Mouse (Mus musculus): Measurements from ENCODE around the gene Sphk2. TPM values are rescaled to one million over a fixed set of nuclear protein-coding genes. Genes with fewer than 3 reads are reported as not detected.
A peak's percentile ranks its signal among the peaks of the same experiment; 100 is the strongest.

Gene Sphk2
- polyA plus RNA-seq, 1 experiment from 2014 or later, result 18.5 TPM

GRCm38 (mm10) chr7:45710477-45711191 lies 7.2 kb downstream of the Sphk2 start:
- Histone ChIP-seq H3K9me3 (replicated peaks) (no peaks in the 10 kb centered on the region), H3K9ac (no peak overlapping the region), H3K27me3 (replicated peaks) (no peaks in the 10 kb centered on the region), H3K4me2 (no peak overlapping the region), H3K36me3 (peaks cover 43% of the 10 kb centered on the region), H3K27ac (ENCODE audit: poor library complexity, severe bottlenecking) (no peak overlapping the region), H3K4me3 (no peak overlapping the region), H3K4me1 (replicated peaks) (peaks cover 52% of the 10 kb centered on the region)
- 92% methylated on average over 20 of the region's 20 CpGs for WGBS
- no peak for ATAC-seq (ENCODE audit: insufficient number of reproducible peaks, low FRiP score)

- Histone ChIP-seq H3K4me2 (no peak overlapping the region), H3K9ac (no peak overlapping the region), H3K4me3 (no peak overlapping the region), H3K4me1 (replicated peaks) (peaks cover 53% of the 10 kb centered on the region), H3K9me3 (replicated peaks) (no peaks in the 10 kb centered on the region), H3K36me3 (peaks cover 43% of the 10 kb centered on the region), H3K27ac (ENCODE audit: poor library complexity, severe bottlenecking) (no peak overlapping the region), H3K27me3 (replicated peaks) (no peaks in the 10 kb centered on the region)
- 67% methylated on average over 14 of the region's 14 CpGs for WGBS
- ATAC-seq (ENCODE audit: insufficient number of reproducible peaks, low FRiP score), result no peak
These were observed 8.0 kb downstream of the Sphk2 start for GRCm38 (mm10) chr7:45709677-45710355.

GRCm38 (mm10) chr7:45709036-45709435 lies 8.8 kb downstream of the Sphk2 start:
- Histone ChIP-seq H3K9ac (no peak overlapping the region), H3K9me3 (replicated peaks) (no peaks in the 10 kb centered on the region), H3K27ac (ENCODE audit: poor library complexity, severe bottlenecking) (no peak overlapping the region), H3K27me3 (replicated peaks) (no peaks in the 10 kb centered on the region), H3K4me2 (no peak overlapping the region), H3K4me1 (replicated peaks) (peaks cover 46% of the 10 kb centered on the region), H3K36me3 (peaks cover 43% of the 10 kb centered on the region), H3K4me3 (no peak overlapping the region)
- no peak for ATAC-seq (ENCODE audit: insufficient number of reproducible peaks, low FRiP score)
- 45% methylated on average over 6 of the region's 6 CpGs for WGBS

DNA sequence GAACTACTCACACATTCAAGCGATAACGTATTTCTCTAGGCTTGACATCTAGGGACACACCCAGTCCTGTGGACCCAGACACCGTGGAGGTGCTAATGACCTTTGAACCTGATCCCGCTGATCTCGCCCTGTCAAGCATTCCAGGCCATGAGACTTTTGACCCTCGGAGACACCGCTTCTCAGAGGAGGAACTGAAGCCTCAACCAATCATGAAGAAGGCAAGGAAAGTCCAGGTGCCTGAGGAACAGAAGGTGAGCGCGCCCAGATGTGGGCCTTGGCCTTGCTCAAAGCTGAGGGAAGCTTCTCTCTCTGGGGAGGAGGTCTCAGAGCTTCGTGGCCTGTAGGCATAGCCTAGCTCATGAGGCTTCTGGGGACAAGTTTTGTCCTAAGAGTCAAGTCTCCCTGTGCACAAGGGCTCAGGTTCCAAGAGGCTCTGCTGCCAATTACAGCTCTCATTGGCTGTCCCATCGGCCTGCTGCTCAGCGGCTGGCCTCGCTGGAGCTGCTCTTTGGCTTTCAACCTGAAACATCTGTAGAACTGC lies 9.5 kb downstream of the Sphk2 start:
- Histone ChIP-seq H3K4me2 (peak overlapping the region; percentile 95), H3K27ac (ENCODE audit: poor library complexity, severe bottlenecking) (no peak overlapping the region), H3K4me3 (peak overlapping the region; percentile 69; the same call in 1 of the 2 replicates), H3K9me3 (replicated peaks) (no peaks in the 10 kb centered on the region), H3K9ac (peak overlapping the region; percentile 33), H3K36me3 (peaks cover 38% of the 10 kb centered on the region), H3K27me3 (replicated peaks) (no peaks in the 10 kb centered on the region), H3K4me1 (replicated peaks) (peaks cover 52% of the 10 kb centered on the region)
- no peak for ATAC-seq (ENCODE audit: insufficient number of reproducible peaks, low FRiP score)
- 47% methylated on average over 13 of the region's 13 CpGs for WGBS

DNA sequence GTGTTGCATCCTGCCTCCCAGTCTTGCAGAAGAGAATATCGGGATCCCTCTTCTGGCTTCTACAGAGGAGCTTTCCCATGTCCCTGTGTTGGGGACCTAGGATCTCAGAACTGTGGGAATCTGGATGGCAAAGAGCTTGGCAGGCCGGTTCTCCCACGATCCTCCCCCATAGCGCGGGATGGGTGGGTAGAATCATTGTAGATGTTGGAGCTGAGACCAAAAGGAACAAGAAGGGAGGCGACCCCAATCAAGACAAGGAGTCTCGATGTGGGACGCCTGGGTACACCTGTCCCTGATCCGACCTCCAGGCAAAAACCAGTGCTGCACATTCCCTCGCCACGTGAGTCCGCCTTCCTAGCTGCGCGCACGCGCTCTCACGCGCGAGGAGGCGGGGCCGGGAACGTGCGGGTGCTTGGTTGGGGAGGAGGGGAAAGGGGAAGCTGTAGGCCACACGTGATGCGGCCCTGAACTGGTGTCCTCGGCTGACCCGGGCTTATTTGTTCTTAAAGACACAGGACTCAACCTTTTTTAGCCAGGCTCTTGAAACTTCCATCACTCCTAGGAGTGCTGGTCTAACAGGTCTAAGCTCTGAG lies 10.3 kb downstream of the Sphk2 start:
- peaks cover 52% of the 10 kb centered on the region for H3K4me1 ChIP-seq (replicated peaks)
- H3K9ac ChIP-seq, result peak overlapping the region; percentile 33

DNA sequence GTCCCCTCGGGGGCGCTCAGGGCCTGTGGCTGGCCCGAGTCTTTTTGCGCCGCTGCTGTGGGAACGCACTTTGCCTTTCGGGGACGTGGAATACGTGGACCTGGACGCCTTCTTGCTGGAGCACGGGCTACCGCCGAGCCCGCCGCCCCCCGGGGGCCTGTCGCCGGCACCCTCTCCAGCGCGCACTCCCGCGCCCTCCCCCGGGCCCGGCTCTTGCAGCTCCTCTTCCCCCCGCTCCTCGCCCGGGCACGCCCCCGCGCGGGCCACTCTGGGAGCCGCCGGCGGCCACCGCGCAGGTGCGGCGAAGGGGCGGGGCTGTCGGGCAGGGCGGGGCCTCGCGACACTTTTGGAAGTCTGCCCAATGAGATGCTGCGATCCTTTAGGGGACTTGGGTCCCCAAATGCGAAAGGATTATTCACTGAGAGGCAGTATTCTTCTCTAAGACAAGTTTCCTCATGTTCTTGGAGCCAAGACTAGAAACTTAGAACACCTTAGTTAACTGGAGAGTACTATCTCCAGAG lies 11.0 kb downstream of the Sphk2 start:
- peaks cover 23% of the 10 kb centered on the region for H3K36me3 ChIP-seq
- H3K4me1 ChIP-seq (replicated peaks), result peaks cover 51% of the 10 kb centered on the region
- H3K4me2 ChIP-seq, result peak overlapping the region; percentile 95
- no peaks in the 10 kb centered on the region for H3K27me3 ChIP-seq (replicated peaks)
- peak; percentile 49 for ATAC-seq (ENCODE audit: insufficient number of reproducible peaks, low FRiP score)
- no peaks in the 10 kb centered on the region for H3K9me3 ChIP-seq (replicated peaks)
- H3K9ac ChIP-seq, result peak overlapping the region; percentile 91
- peak overlapping the region; percentile 87 for H3K27ac ChIP-seq (ENCODE audit: poor library complexity, severe bottlenecking)
- WGBS, result 1% methylated on average over 45 of the region's 45 CpGs
- peak overlapping the region; percentile 69 for H3K4me3 ChIP-seq

More for the DNA sequence above, 10.3 kb downstream of the Sphk2 start:
- H3K9me3 ChIP-seq (replicated peaks), result no peaks in the 10 kb centered on the region
- H3K4me3 ChIP-seq, result peak overlapping the region; percentile 69
- WGBS, result under 1% methylated on average over 27 of the region's 27 CpGs
- peaks cover 30% of the 10 kb centered on the region for H3K36me3 ChIP-seq
- peak overlapping the region; percentile 84 for H3K27ac ChIP-seq (ENCODE audit: poor library complexity, severe bottlenecking)
- peak; percentile 48 for ATAC-seq (ENCODE audit: insufficient number of reproducible peaks, low FRiP score)
- peak overlapping the region; percentile 95 for H3K4me2 ChIP-seq
- H3K27me3 ChIP-seq (replicated peaks), result no peaks in the 10 kb centered on the region

- H3K9me3 ChIP-seq (replicated peaks), result no peaks in the 10 kb centered on the region
- H3K4me1 ChIP-seq (replicated peaks), result peaks cover 56% of the 10 kb centered on the region
- peaks cover 14% of the 10 kb centered on the region for H3K36me3 ChIP-seq
- H3K4me3 ChIP-seq, result peak overlapping the region; percentile 69
- no peak for ATAC-seq (ENCODE audit: insufficient number of reproducible peaks, low FRiP score)
- peak overlapping the region; percentile 91 for H3K9ac ChIP-seq
- peaks cover 6% of the 10 kb centered on the region; the same call in 1 of the 2 replicates for H3K27me3 ChIP-seq (replicated peaks)
- H3K27ac ChIP-seq (ENCODE audit: poor library complexity, severe bottlenecking), result peak overlapping the region; percentile 87
- H3K4me2 ChIP-seq, result peak overlapping the region; percentile 95
- WGBS, result 1% methylated on average over 7 of the region's 7 CpGs
These were observed 11.9 kb downstream of the Sphk2 start for GRCm38 (mm10) chr7:45705873-45706281.

DNA sequence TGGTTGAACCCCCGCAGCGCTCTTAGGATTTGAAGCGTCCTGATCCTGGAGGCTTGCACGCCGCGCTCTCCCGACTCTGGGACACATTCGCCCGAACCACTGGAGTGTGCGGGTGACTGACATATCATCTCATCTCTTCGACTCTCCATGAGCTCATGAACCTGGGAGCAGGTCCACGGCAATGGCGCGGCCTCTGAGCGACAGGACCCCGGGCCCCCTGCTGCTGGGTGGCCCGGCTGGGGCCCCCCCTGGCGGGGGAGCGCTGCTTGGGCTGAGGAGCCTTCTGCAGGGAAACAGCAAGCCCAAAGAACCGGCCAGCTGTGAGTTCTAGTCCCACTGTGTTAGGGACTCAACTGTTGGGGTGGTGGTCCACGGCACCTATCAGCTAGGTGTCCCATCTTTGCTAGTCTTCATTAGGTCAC lies 12.3 kb downstream of the Sphk2 start:
- no peak for ATAC-seq (ENCODE audit: insufficient number of reproducible peaks, low FRiP score)
- Histone ChIP-seq H3K4me1 (replicated peaks) (peaks cover 58% of the 10 kb centered on the region), H3K27me3 (replicated peaks) (peaks cover 9% of the 10 kb centered on the region), H3K27ac (ENCODE audit: poor library complexity, severe bottlenecking) (peak overlapping the region; percentile 87), H3K9me3 (replicated peaks) (no peaks in the 10 kb centered on the region), H3K4me3 (peak overlapping the region; percentile 69), H3K36me3 (peaks cover 10% of the 10 kb centered on the region), H3K4me2 (peak overlapping the region; percentile 95), H3K9ac (peak overlapping the region; percentile 91)
- under 1% methylated on average over 21 of the region's 21 CpGs for WGBS

DNA sequence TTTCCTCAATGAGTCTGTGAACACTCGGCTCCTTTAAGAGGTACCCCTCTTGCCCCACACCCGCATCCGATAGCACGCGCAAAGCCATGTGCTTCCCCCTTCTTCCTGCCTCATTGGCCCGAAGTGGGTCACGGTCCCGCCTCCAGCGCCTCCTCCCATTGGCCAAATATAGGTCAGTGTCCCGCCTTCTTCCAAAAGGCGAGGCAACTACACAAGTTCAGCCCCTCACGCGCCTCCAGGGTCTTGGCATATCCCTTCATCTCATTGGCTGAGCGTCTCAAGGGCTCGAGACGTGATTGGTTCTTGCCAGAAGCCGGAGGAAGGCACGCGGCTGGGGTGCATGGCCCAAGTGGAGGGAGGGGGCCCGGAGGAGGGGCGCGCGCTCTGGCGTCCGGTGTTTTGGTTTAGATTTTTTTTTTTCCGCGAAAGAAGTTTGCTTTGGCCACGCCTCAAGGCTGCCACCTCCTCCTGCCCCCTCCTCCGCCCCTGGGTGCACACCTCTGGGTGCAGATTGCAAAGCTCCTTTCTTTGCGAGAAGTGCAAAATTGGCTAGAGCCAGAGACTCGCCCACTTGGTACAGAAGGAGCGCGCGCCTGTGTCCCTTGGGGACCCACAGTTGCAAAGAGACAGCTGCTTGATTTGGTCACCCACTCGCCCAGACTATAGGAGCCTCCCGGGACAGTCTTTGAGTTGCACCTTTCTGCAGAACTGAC lies 12.9 kb downstream of the Sphk2 start, which contains the start of gene Dbp:
TSS of gene Dbp (plus strand) at position 359 of the 713 bp plus-strand sequence.
- peaks cover 4% of the 10 kb centered on the region for H3K36me3 ChIP-seq
- H3K9me3 ChIP-seq (replicated peaks), result no peaks in the 10 kb centered on the region
- ATAC-seq (ENCODE audit: insufficient number of reproducible peaks, low FRiP score), result peak; percentile 91
- peak within 1 kb of the TSS; percentile 69 for H3K4me3 ChIP-seq
- peaks cover 64% of the 10 kb centered on the region for H3K4me1 ChIP-seq (replicated peaks)
- peaks cover 15% of the 10 kb centered on the region for H3K27me3 ChIP-seq (replicated peaks)
- H3K9ac ChIP-seq, result peak within 1 kb of the TSS; percentile 91
- WGBS, result under 1% methylated on average over 36 of the region's 36 CpGs
- H3K27ac ChIP-seq (ENCODE audit: poor library complexity, severe bottlenecking), result peak within 1 kb of the TSS; percentile 87
- H3K4me2 ChIP-seq, result peak within 1 kb of the TSS; percentile 95

DNA sequence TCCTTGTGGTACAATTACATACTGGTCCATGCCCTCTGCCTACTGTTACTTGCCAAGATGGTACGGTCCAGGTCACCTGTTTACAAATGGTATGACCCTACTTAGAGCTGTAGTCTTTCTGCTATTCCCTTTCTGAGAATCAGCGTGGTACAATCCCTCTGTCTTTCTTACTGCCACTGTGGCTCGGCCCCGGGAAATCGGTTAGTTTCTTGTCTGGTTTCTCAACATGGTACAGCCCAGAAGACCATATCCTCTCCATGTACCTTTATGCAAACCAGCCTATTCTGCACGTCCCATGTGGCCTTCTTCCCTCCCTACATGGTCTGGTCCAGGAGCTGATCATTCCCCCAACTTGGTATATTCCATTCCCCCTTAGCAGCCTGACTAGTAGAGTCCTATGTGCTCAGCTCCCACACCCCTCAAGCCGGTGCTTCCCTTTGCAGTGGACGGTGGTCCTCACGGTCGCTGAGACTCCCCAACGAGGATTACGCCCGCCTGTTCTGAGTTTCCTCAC lies 13.7 kb downstream of the Sphk2 start:
- no peaks in the 10 kb centered on the region for H3K36me3 ChIP-seq
- H3K4me1 ChIP-seq (replicated peaks), result peaks cover 66% of the 10 kb centered on the region
- H3K4me3 ChIP-seq, result peak overlapping the region; percentile 69
- peak overlapping the region; percentile 95 for H3K4me2 ChIP-seq
- H3K9me3 ChIP-seq (replicated peaks), result no peaks in the 10 kb centered on the region
- WGBS, result under 1% methylated on average over 13 of the region's 13 CpGs
- peaks cover 22% of the 10 kb centered on the region for H3K27me3 ChIP-seq (replicated peaks)
- H3K27ac ChIP-seq (ENCODE audit: poor library complexity, severe bottlenecking), result peak overlapping the region; percentile 73
- peak; percentile 28; the same call in 1 of the 2 replicates for ATAC-seq (ENCODE audit: insufficient number of reproducible peaks, low FRiP score)
- peak overlapping the region; percentile 66 for H3K9ac ChIP-seq
